Mouse (Mus musculus) midbrain, postnatal 0 days (tissue): Measurements from ENCODE around the gene Slc4a7. TPM values are rescaled to one million over a fixed set of nuclear protein-coding genes. Genes with fewer than 3 reads are reported as not detected.

Source experiments
- ATAC-seq: fragments of 200-750 bp; cut with Nextera tagmentation; 2 replicates; pipeline ENCODE4 v1.8.0; 2017; ENCODE audit warnings: moderate number of reproducible peaks, mild to moderate bottlenecking, moderate TSS enrichment, moderate library complexity; ENCODE audit not compliant: low FRiP score
- DNase-seq: peaks from one replicate; pipeline ENCODE4 v3.0.0-alpha.2; 2015; ENCODE audit warnings: low spot score
- H3K27ac ChIP-seq: fragments of 300-500 bp; sonication (generic); 2 replicates; pipeline ENCODE4 v1.5.1; 2014; ENCODE audit warnings: low read depth, mild to moderate bottlenecking, low read length, mixed read lengths
- H3K27me3 ChIP-seq: fragments of 300-500 bp; sonication (generic); 2 replicates; pipeline ENCODE4 v1.6.1; 2014; ENCODE audit warnings: low read length, control low read depth, mixed read lengths; ENCODE audit not compliant: insufficient read depth
- H3K36me3 ChIP-seq: fragments of 300-500 bp; sonication (generic); 2 replicates; pipeline ENCODE4 v1.6.1; 2014; ENCODE audit warnings: low read length, control low read depth, mixed read lengths; ENCODE audit not compliant: insufficient read depth
- H3K4me1 ChIP-seq: fragments of 300-500 bp; sonication (generic); 2 replicates; pipeline ENCODE4 v1.6.1; 2014; ENCODE audit warnings: mild to moderate bottlenecking, control low read depth, antibody characterized with exemption, low read length, mixed read lengths; ENCODE audit not compliant: insufficient read depth
- H3K4me2 ChIP-seq: fragments of 300-500 bp; sonication (generic); 2 replicates; pipeline ENCODE4 v1.6.1; 2014; ENCODE audit warnings: low read depth, mild to moderate bottlenecking, low read length, mixed read lengths; ENCODE audit not compliant: poor library complexity, severe bottlenecking
- H3K4me3 ChIP-seq: fragments of 300-500 bp; sonication (generic); 2 replicates; pipeline ENCODE4 v1.5.1; 2014; ENCODE audit warnings: low read depth, mild to moderate bottlenecking, low read length, moderate library complexity
- H3K9ac ChIP-seq: fragments of 300-500 bp; sonication (generic); replicated peaks from 2 replicates; pipeline ENCODE4 v1.6.1; 2014; ENCODE audit warnings: mild to moderate bottlenecking, low read length, moderate library complexity, mixed read lengths; ENCODE audit not compliant: poor library complexity, severe bottlenecking
- H3K9me3 ChIP-seq: fragments of 300-500 bp; sonication (generic); 2 replicates; pipeline ENCODE4 v1.6.1; 2016; ENCODE audit warnings: low read length, control low read depth
- CTCF ChIP-seq: IDR thresholded peaks from 2 replicates; pipeline ENCODE4 v1.5.1; 2016; ENCODE audit warnings: antibody characterized with exemption, mild to moderate bottlenecking
- WGBS: fragments of 180-500 bp; shearing (Covaris S2); extraction: QIAGEN DNeasy Blood & Tissue Kit; methylation state at CpG from one replicate; pipeline ENCODE4 v1.1.7; 2014; 5-methylcytosine and 5-hydroxymethylcytosine counted together
- polyA plus RNA-seq: library from polyadenylated mRNA; unstranded; fragments of >200 nt; fragmentation: Nextera tagmentation; extraction: Ambion mirVana; gene quantifications from 2 replicates; pipeline ENCODE4 v1.2.1, GENCODE M21; 2015
- total RNA-seq: library from RNA; depleted of rRNA; stranded (reverse); fragments of >200 nt; gene quantifications from 2 replicates; pipeline ENCODE4 v1.2.3, GENCODE M21; 2014; rRNA removed

Gene Slc4a7
- total and polyA plus RNA-seq, 2 experiments from 2014 or later: 20.7 to 48.0 TPM

DNA sequence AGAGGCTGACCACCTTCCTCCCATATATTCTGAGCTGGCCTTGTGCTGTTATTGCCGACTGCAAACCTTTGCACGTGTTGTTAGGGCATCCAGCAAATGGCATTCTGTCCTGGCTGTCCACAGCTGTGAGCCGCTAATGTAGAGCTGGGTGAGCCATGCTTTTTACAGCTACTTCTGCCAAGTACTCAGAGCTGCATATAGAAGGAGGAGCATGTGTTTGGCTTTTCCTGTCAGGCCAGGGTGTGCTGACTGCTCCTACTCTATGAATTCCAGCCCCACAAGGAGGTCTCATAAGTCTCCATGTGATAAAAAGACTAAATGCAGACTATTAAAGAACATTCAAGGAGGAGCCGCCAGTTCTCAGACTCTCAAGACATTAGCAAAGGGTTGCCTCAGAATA is 135.5 kb downstream of the Slc4a7 start:
- Histone ChIP-seq H3K4me2 (no peak overlapping the region), H3K4me1 (no peaks in the 10 kb centered on the region), H3K4me3 (no peak overlapping the region), H3K9me3 (no peaks in the 10 kb centered on the region), H3K27ac (no peak overlapping the region), H3K36me3 (no peaks in the 10 kb centered on the region), H3K27me3 (no peaks in the 10 kb centered on the region), H3K9ac (no peak overlapping the region)
- WGBS: 80% methylated on average over 4 of the region's 4 CpGs
- TF ChIP-seq CTCF: no peak
- DNase-seq (no peak), ATAC-seq (no peak)

DNA sequence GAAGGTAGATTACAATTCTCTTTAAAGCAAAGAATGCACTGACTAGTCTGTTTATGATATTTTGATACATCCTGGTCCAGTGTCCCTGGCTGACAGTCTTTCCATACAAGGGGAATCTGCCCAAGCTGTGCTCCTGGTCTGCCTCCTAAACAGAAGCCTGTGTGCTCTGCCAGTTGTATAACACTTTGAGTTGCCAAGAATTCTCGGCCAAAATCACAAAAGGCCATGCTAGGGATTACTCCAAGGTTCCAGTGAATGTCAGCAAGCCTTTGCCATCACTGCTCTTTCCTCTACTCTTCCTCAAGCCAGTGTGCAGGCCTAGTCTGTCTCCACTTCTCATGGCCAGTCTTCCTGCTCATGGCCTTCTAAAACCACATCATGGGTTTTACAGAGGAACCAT is 136.0 kb downstream of the Slc4a7 start:
- H3K4me1 ChIP-seq: no peaks in the 10 kb centered on the region
- no peaks in the 10 kb centered on the region for H3K9me3 ChIP-seq
- H3K27me3 ChIP-seq: no peaks in the 10 kb centered on the region
- H3K4me3 ChIP-seq: no peak overlapping the region
- no peak for ATAC-seq
- DNase-seq: no peak
- no peak overlapping the region for H3K9ac ChIP-seq
- H3K36me3 ChIP-seq: no peaks in the 10 kb centered on the region
- H3K4me2 ChIP-seq: no peak overlapping the region
- WGBS: 56% methylated on average over 1 of the region's 1 CpGs
- no peak overlapping the region for H3K27ac ChIP-seq
- TF ChIP-seq CTCF: no peak

DNA sequence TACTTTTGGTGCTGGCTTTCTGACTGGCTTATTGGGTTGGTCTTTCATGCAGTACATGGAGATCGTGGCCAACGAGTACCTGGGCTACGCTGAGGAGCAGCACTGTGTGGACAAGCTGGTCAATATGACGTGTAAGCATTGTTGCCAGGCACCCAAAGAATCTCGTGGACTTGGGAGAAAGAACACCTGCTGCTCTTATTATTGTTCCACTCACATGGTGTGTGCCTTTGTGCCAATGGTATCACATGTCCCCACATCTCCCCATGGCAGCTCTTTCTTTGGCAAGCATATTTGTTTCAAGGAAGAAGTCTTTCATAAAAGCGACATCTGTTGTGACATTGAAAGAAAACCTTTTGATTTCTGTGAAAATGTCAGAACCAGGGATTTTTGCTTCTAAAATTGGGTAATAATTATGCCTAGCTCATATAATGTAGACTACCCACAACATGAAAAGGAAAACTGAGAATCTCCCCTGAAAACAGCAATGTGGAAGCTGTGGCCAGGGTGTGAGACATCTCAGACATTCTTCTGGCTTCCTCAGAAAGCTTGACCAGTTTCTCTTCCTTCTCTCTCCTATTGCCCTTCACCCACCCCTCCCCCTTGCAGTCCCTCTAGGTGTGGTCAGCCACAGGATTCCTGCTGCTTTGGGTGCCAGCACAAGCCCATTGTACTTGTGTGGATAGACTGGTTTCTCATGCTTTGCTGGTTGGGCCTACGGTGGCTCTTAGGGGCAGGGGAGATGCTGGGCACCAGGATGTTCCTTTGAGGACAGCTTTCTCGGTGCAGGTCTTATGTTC is 140.9 kb downstream of the Slc4a7 start:
- H3K27me3 ChIP-seq: no peaks in the 10 kb centered on the region
- no peaks in the 10 kb centered on the region for H3K36me3 ChIP-seq
- H3K27ac ChIP-seq: no peak overlapping the region
- no peak for TF ChIP-seq CTCF
- no peak overlapping the region for H3K9ac ChIP-seq
- H3K4me3 ChIP-seq: no peak overlapping the region
- 77% methylated on average over 8 of the region's 8 CpGs for WGBS
- no peak overlapping the region for H3K4me2 ChIP-seq
- no peaks in the 10 kb centered on the region for H3K4me1 ChIP-seq
- ATAC-seq (no peak), DNase-seq (no peak)
- H3K9me3 ChIP-seq: no peaks in the 10 kb centered on the region

Other genes starting within 250 kb of the Slc4a7 start
- gene Nek10, start 101.1 kb downstream of the Slc4a7 start, total RNA-seq: 1.3 and 1.8 TPM in 2 replicates
- gene Nek10, start 101.1 kb downstream of the Slc4a7 start, polyA plus RNA-seq: 0.28 and 0.36 TPM in 2 replicates